Mouse (Mus musculus) liver, embryonic 11.5 days (tissue): ENCODE data around the gene H2-T3. TPM values are rescaled to one million over a fixed set of nuclear protein-coding genes. Genes with fewer than 3 reads are reported as not detected.
"Not testable (repeated sequence)": the region's sequence is repeated elsewhere in the genome, so short reads cannot be mapped to it uniquely, and the experiment has no call there.

Source experiments
- ATAC-seq: fragments of 200-750 bp; cut with Nextera tagmentation; replicated peaks from 2 replicates; pipeline ENCODE4 v1.8.0; 2017; ENCODE audit warnings: moderate number of reproducible peaks, mild to moderate bottlenecking, moderate TSS enrichment, moderate library complexity; ENCODE audit not compliant: low FRiP score
- DNase-seq: peaks from one replicate; pipeline ENCODE4 v3.0.0-alpha.2; 2017; ENCODE audit warnings: low spot score
- H3K27ac ChIP-seq: fragments of 300-500 bp; sonication (generic); 2 replicates; pipeline ENCODE4 v1.5.1; 2014; ENCODE audit warnings: mild to moderate bottlenecking, low read depth, low read length, control low read depth
- H3K27me3 ChIP-seq: fragments of 300-500 bp; sonication (generic); replicated peaks from 2 replicates; pipeline ENCODE4 v1.6.1; 2014; ENCODE audit warnings: low read length, mixed read lengths; ENCODE audit not compliant: control insufficient read depth, insufficient read depth
- H3K36me3 ChIP-seq: fragments of 300-500 bp; sonication (generic); 2 replicates; pipeline ENCODE4 v1.6.1; 2014; ENCODE audit warnings: mild to moderate bottlenecking, low read length, moderate library complexity, mixed read lengths; ENCODE audit not compliant: control insufficient read depth, insufficient read depth
- H3K4me1 ChIP-seq: fragments of 300-500 bp; sonication (generic); replicated peaks from 2 replicates; pipeline ENCODE4 v1.6.1; 2014; ENCODE audit warnings: low read length, mixed read lengths; ENCODE audit not compliant: control insufficient read depth, insufficient read depth
- H3K4me2 ChIP-seq: fragments of 300-500 bp; sonication (generic); 2 replicates; pipeline ENCODE4 v1.6.1; 2014; ENCODE audit warnings: mild to moderate bottlenecking, control low read depth, moderate library complexity
- H3K4me3 ChIP-seq: fragments of 300-500 bp; sonication (generic); 2 replicates; pipeline ENCODE4 v1.5.1; 2014; ENCODE audit warnings: low read depth, low read length, control low read depth
- H3K9ac ChIP-seq: fragments of 300-500 bp; sonication (generic); 2 replicates; pipeline ENCODE4 v1.6.1; 2014; ENCODE audit warnings: low read depth, low read length, control low read depth
- H3K9me3 ChIP-seq: fragments of 300-500 bp; sonication (generic); 2 replicates; pipeline ENCODE4 v1.6.1; 2016; ENCODE audit warnings: low read length, inconsistent platforms, mixed read lengths; ENCODE audit not compliant: control insufficient read depth
- WGBS: fragments of 180-500 bp; shearing (Covaris S2); extraction: QIAGEN DNeasy Blood & Tissue Kit; methylation state at CpG from one replicate; pipeline ENCODE4 v1.1.7; 2014; 5-methylcytosine and 5-hydroxymethylcytosine counted together
- polyA plus RNA-seq: library from polyadenylated mRNA; unstranded; fragments of >200 nt; fragmentation: Nextera tagmentation; extraction: Ambion mirVana; gene quantifications from 2 replicates; pipeline ENCODE4 v1.2.1, GENCODE M21; 2014

H2-T3 gene
- polyA plus RNA-seq, 1 experiment from 2014 or later, result not detected

GRCm38 (mm10) chr17:36192371-36192770 lies 2.3 kb upstream of the H2-T3 start:
- DNase-seq (no peak), ATAC-seq (no peak)
- Histone ChIP-seq H3K4me2 (no peak overlapping the region), H3K27ac (no peak overlapping the region), H3K9me3 (no peaks in the 10 kb centered on the region), H3K9ac (no peak overlapping the region), H3K4me1 (no peaks in the 10 kb centered on the region), H3K27me3 (peaks cover 22% of the 10 kb centered on the region), H3K4me3 (no peak overlapping the region), H3K36me3 (no peaks in the 10 kb centered on the region)
- 54% methylated on average over 2 of the region's 2 CpGs for WGBS

- no peak for ATAC-seq
- Histone ChIP-seq H3K27ac (no peak overlapping the region), H3K36me3 (no peaks in the 10 kb centered on the region), H3K9ac (no peak overlapping the region), H3K27me3 (peaks cover 28% of the 10 kb centered on the region), H3K9me3 (no peaks in the 10 kb centered on the region), H3K4me2 (no peak overlapping the region), H3K4me1 (no peaks in the 10 kb centered on the region), H3K4me3 (no peak overlapping the region)
- DNase-seq, result no peak
- 31% methylated on average over 18 of the region's 18 CpGs for WGBS
Measured at GRCm38 (mm10) chr17:36189491-36190168, 457 bp downstream of the H2-T3 start.

GRCm38 (mm10) chr17:36187540-36187939 lies 2.5 kb downstream of the H2-T3 start:
- Histone ChIP-seq H3K4me2 (no peak overlapping the region), H3K9me3 (no peaks in the 10 kb centered on the region), H3K27me3 (peaks cover 31% of the 10 kb centered on the region), H3K27ac (no peak overlapping the region), H3K36me3 (no peaks in the 10 kb centered on the region), H3K4me3 (no peak overlapping the region), H3K4me1 (no peaks in the 10 kb centered on the region), H3K9ac (no peak overlapping the region)
- no peak for ATAC-seq
- no peak for DNase-seq
- 38% methylated on average over 3 of the region's 3 CpGs for WGBS

GRCm38 (mm10) chr17:36182212-36182611 lies 7.9 kb downstream of the H2-T3 start:
- Histone ChIP-seq H3K36me3 (no peaks in the 10 kb centered on the region), H3K4me2 (no peak overlapping the region)
- WGBS, result 73% methylated on average over 12 of the region's 12 CpGs

GRCm38 (mm10) chr17:36179446-36179845 lies 10.6 kb downstream of the H2-T3 start:
- not testable (repeated sequence) for DNase-seq, H3K9me3 ChIP-seq, H3K4me1 ChIP-seq, H3K9ac ChIP-seq, H3K36me3 ChIP-seq, ATAC-seq, H3K4me3 ChIP-seq, H3K27ac ChIP-seq
- 17% methylated on average over 10 of the region's 10 CpGs for WGBS
- peak overlapping the region; percentile 55 for H3K4me2 ChIP-seq
- H3K27me3 ChIP-seq, result peaks cover 28% of the 10 kb centered on the region

More at GRCm38 (mm10) chr17:36182212-36182611, 7.9 kb downstream of the H2-T3 start:
- Histone ChIP-seq H3K9me3 (no peaks in the 10 kb centered on the region), H3K9ac (no peak overlapping the region), H3K4me3 (no peak overlapping the region), H3K27me3 (peaks cover 34% of the 10 kb centered on the region), H3K4me1 (no peaks in the 10 kb centered on the region), H3K27ac (no peak overlapping the region)
- ATAC-seq (no peak), DNase-seq (no peak)

GRCm38 (mm10) chr17:36178938-36179337 lies 11.1 kb downstream of the H2-T3 start:
- not testable (repeated sequence) for ATAC-seq, H3K9me3 ChIP-seq
- whole genome bisulfite sequencing, result under 1% methylated on average over 40 of the region's 40 CpGs

GRCm38 (mm10) chr17:36176132-36176531 lies 14.0 kb downstream of the H2-T3 start:
- not testable (repeated sequence) for ATAC-seq, H3K9ac ChIP-seq, H3K4me3 ChIP-seq, H3K36me3 ChIP-seq, H3K27ac ChIP-seq, H3K9me3 ChIP-seq, H3K4me2 ChIP-seq, H3K4me1 ChIP-seq, DNase-seq
- no CpG with 5 or more reads among the region's 2 CpGs for WGBS
- H3K27me3 ChIP-seq, result peaks cover 18% of the 10 kb centered on the region

More at GRCm38 (mm10) chr17:36178938-36179337, 11.1 kb downstream of the H2-T3 start:
- not testable (repeated sequence) for H3K9ac ChIP-seq, H3K4me1 ChIP-seq, H3K27ac ChIP-seq, H3K36me3 ChIP-seq
- Histone ChIP-seq H3K27me3 (peaks cover 30% of the 10 kb centered on the region), H3K4me3 (peak overlapping the region; percentile 28), H3K4me2 (peak overlapping the region; percentile 55)
- DNase-seq, result peak; percentile 40

GRCm38 (mm10) chr17:36170287-36170814 lies 19.7 kb downstream of the H2-T3 start:
- H3K36me3 ChIP-seq, result no peaks in the 10 kb centered on the region
- 34% methylated on average over 1 of the region's 1 CpGs for WGBS

GRCm38 (mm10) chr17:36169753-36170152 lies 20.3 kb downstream of the H2-T3 start:
- Histone ChIP-seq H3K27me3 (peaks cover 48% of the 10 kb centered on the region), H3K9me3 (no peaks in the 10 kb centered on the region), H3K4me3 (no peak overlapping the region), H3K4me1 (0 out of 2 replicates have a peak, but pooled peaks cover 3% of the 10 kb centered on the region), H3K4me2 (no peak overlapping the region), H3K36me3 (no peaks in the 10 kb centered on the region), H3K9ac (no peak overlapping the region), H3K27ac (no peak overlapping the region)
- DNase-seq (no peak), ATAC-seq (no peak)

More at GRCm38 (mm10) chr17:36170287-36170814, 19.7 kb downstream of the H2-T3 start:
- no peaks in the 10 kb centered on the region for H3K9me3 ChIP-seq
- DNase-seq (no peak), ATAC-seq (no peak)
- H3K9ac ChIP-seq, result no peak overlapping the region
- H3K4me2 ChIP-seq, result no peak overlapping the region
- H3K27ac ChIP-seq, result no peak overlapping the region
- H3K4me1 ChIP-seq, result 0 out of 2 replicates have a peak, but pooled peaks cover 3% of the 10 kb centered on the region
- peaks cover 42% of the 10 kb centered on the region for H3K27me3 ChIP-seq
- H3K4me3 ChIP-seq, result no peak overlapping the region
